In the genomic region with DNA sequence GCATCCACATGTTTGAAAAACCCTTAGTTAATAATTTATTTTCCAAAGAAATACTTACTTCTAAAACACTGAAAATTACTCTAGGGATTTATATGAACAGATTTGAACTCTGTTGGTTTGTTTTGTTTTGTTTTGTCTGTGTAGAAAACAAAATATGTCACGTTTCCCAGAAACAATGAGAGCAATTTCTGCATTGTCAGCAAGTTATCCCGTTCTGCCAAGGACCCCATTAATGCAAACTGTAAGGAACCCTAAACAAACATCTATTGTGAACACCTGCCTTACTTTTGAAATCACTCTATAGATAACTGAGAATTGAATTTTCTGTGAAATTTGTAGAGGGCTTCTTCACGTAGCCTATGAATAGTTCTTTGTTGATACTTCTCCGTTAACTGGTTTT, we compare ENCODE assay signal across 20 mouse cellular contexts.
DNase-seq lines count a peak whose midpoint lies in the region; ATAC-seq and TF ChIP-seq lines count a peak whose summit lies in the region.
"Had no signal": no experiment of that assay in that cellular context is flagged by ENCODE, and none has a peak within 500 bp of the region (broad histone marks: within the 10 kb centered on the region; RNA-seq: fewer than 3 reads in every experiment).

No protein-coding gene starts in this region.

- no peak for TF ChIP-seq POLR2A in CH12.LX (IDR thresholded peaks at IDR 0.05; ENCODE audit: low read depth, low read length)

- H3K4me3 ChIP-seq in CH12.LX (replicated peaks in 1 of 3; ENCODE audit: low read depth in 2 of 3, low read length in 2 of 3, poor library complexity in 1 of 3) (no peak overlapping the region), ES-E14 (ENCODE audit: insufficient read depth in 1 of 2, low read depth in 1 of 2, low read length in 2 of 2, poor library complexity in 1 of 2, severe bottlenecking in 1 of 2) (no peak overlapping the region)
- no peak overlapping the region for H3K4me3 ChIP-seq in intestine, embryonic 16.5 days (ENCODE audit: low read length)

- dilution Hi-C loops in CH12.LX (cut with MboI; ENCODE audit: extremely low pct_ligation_motif_present, extremely low pct_unique_long_range_greater_than_20kb, low sequenced_read_pairs): no loop called here

- H3K27ac ChIP-seq in CH12.LX (ENCODE audit: insufficient read depth, low read depth): no peak overlapping the region
- no peak overlapping the region for H3K27ac ChIP-seq in ES-E14 (ENCODE audit: insufficient read depth, low read depth, low read length, poor library complexity, severe bottlenecking)
- H3K27ac ChIP-seq in intestine, embryonic 16.5 days (ENCODE audit: low read length): no peak overlapping the region

- H3K4me1 ChIP-seq in CH12.LX (ENCODE audit: control insufficient read depth in 1 of 2, insufficient read depth in 2 of 2) (no peaks in the 10 kb centered on the region; a peak in 1 of 4 replicates), ES-E14 (ENCODE audit: control insufficient read depth in 2 of 2, insufficient read depth in 2 of 2, low read length in 2 of 2, poor library complexity in 1 of 2) (no peaks in the 10 kb centered on the region)
- no peaks in the 10 kb centered on the region for H3K4me1 ChIP-seq in intestine, embryonic 16.5 days (ENCODE audit: control insufficient read depth, insufficient read depth, low read length)

- no peak for TF ChIP-seq RAD21 in CH12.LX (IDR thresholded peaks at IDR 0.05; ENCODE audit: low read depth, low read length)

- no peaks in the 10 kb centered on the region for H3K79me2 ChIP-seq in CH12.LX (replicated peaks; ENCODE audit: control insufficient read depth, extremely low read depth, insufficient read depth, poor library complexity, severe bottlenecking)

- in situ Hi-C loops in CH12.LX (cut with MboI; ENCODE audit: low pct_ligation_motif_present, low pct_unique_long_range_greater_than_20kb, low sequenced_read_pairs): no loop called here
- in situ Hi-C loops in ES-E14 (cut with MboI; ENCODE audit: low sequenced_read_pairs in 2 of 2, unreplicated experiment in 2 of 2): no loop called here

- no peak overlapping the region for H3K9ac ChIP-seq in CH12.LX (ENCODE audit: insufficient read depth, low read depth)
- no peak overlapping the region for H3K9ac ChIP-seq in ES-E14 (ENCODE audit: insufficient read depth, low read depth, low read length, poor library complexity, severe bottlenecking)
- no peak overlapping the region for H3K9ac ChIP-seq in intestine, embryonic 16.5 days (ENCODE audit: low read depth, low read length)

- no peak for TF ChIP-seq EP300 in CH12.LX (IDR thresholded peaks at IDR 0.05; ENCODE audit: low read length)

- H3K9me3 ChIP-seq in CH12.LX (replicated peaks; ENCODE audit: low read length): no peaks in the 10 kb centered on the region
- H3K9me3 ChIP-seq in ES-E14 (ENCODE audit: control insufficient read depth, insufficient read depth, low read depth, low read length): no peaks in the 10 kb centered on the region
- H3K9me3 ChIP-seq in intestine, embryonic 16.5 days (ENCODE audit: control insufficient read depth, low read length): no peaks in the 10 kb centered on the region
- H3K9me3 ChIP-seq: G1E had no signal

- H3K36me3 ChIP-seq in CH12.LX (replicated peaks in 1 of 2; ENCODE audit: control insufficient read depth in 1 of 2, insufficient read depth in 1 of 2, low read length in 1 of 2) (no peaks in the 10 kb centered on the region), ES-E14 (ENCODE audit: control insufficient read depth, insufficient read depth, low read length, poor library complexity, severe bottlenecking) (no peaks in the 10 kb centered on the region)
- H3K36me3 ChIP-seq in intestine, embryonic 16.5 days (ENCODE audit: control insufficient read depth, insufficient read depth, low read length): no peaks in the 10 kb centered on the region
- H3K36me3 ChIP-seq: G1E had no signal

- no peak for ATAC-seq in intestine, embryonic 16.5 days
- ATAC-seq: activated CD4-positive, CD25-positive, alpha-beta regulatory T cell, adult 4 months; CD4-positive, CD25-positive, alpha-beta regulatory T cell, adult 4 months; Patski had no signal

- DNase-seq in CH12.LX (ENCODE audit: extremely low read depth) (no peak), ES-E14 (ENCODE audit: low read depth, low spot score) (no peak)
- no peak for DNase-seq in neural tube, embryonic 10.5 days (ENCODE audit: extremely low spot score, low spot score)
- DNase-seq: adrenal gland, adult 2 months; adrenal gland, adult 8-10 months; adrenal gland, postnatal 10 days; adrenal gland, postnatal 14 days; adrenal gland, postnatal 25 days; adrenal gland, postnatal 36 days; B cell, adult 2 months; cerebellum, adult 11 months; cerebellum, adult 11-12 months; cerebellum, adult 18-20 months; cerebellum, adult 2 months; cerebellum, adult 8-10 months had no signal

- H3K4me2 ChIP-seq in CH12.LX (ENCODE audit: insufficient read depth, low read depth, poor library complexity, severe bottlenecking): no peak overlapping the region
- no peak overlapping the region for H3K4me2 ChIP-seq in intestine, embryonic 16.5 days (ENCODE audit: low read depth, low read length)

- WGBS in intestine, embryonic 16.5 days: 74% methylated on average over 4 of the region's 4 CpGs

- no peak for TF ChIP-seq CTCF in CH12.LX (conservative IDR thresholded peaks at IDR 0.05 in 1 of 2, IDR thresholded peaks at IDR 0.05 in 1 of 2; ENCODE audit: low read depth in 2 of 2, low read length in 2 of 2)

- no peaks in the 10 kb centered on the region for H3K27me3 ChIP-seq in CH12.LX (replicated peaks)
- H3K27me3 ChIP-seq in intestine, embryonic 16.5 days (replicated peaks; ENCODE audit: control insufficient read depth, insufficient read depth, low read length): no peaks in the 10 kb centered on the region

TF ChIP-seq in CH12.LX, 34 proteins besides CTCF, POLR2A, EP300 and RAD21:
- no peak for TF ChIP-seq JUND (conservative IDR thresholded peaks at IDR 0.05; ENCODE audit: low read depth, low read length)
- 0 out of 2 replicates have a peak, but pooled peaks have one; percentile 59 for TF ChIP-seq MAFK (IDR thresholded peaks at IDR 0.05; ENCODE audit: insufficient replicate concordance, low read length)
- TF ChIP-seq CHD2 (IDR thresholded peaks at IDR 0.05; ENCODE audit: low read length): no peak
TF ChIP-seq in CH12.LX: peak in this region for 1.

TF ChIP-seq in ES-E14, 5 proteins besides CTCF, POLR2A, EP300 and RAD21:
- no peak for TF ChIP-seq HCFC1 (IDR thresholded peaks at IDR 0.05; ENCODE audit: borderline replicate concordance, insufficient read depth, low read length)
- TF ChIP-seq MAFK (IDR thresholded peaks at IDR 0.05; ENCODE audit: insufficient read depth, low read depth, low read length): peak; percentile 77
